Mouse (Mus musculus): ENCODE data around the gene Nup50.

Gene Nup50

GRCm38 (mm10) chr15:84950053-84950452, 26.8 kb downstream of the Nup50 start:
- DNase-seq (ENCODE audit: low spot score in 2 of 2), result no peak

- DNase-seq (ENCODE audit: low spot score in 2 of 2), result no peak
Measured at GRCm38 (mm10) chr15:84953259-84953658, 30.0 kb downstream of the Nup50 start.

- DNase-seq (ENCODE audit: low spot score in 2 of 2), result no peak
Measured at GRCm38 (mm10) chr15:84957851-84958250, 34.6 kb downstream of the Nup50 start.

GRCm38 (mm10) chr15:84958331-84958730, 35.1 kb downstream of the Nup50 start:
- no peak for DNase-seq (ENCODE audit: low spot score in 2 of 2)

GRCm38 (mm10) chr15:84959891-84960290, 36.7 kb downstream of the Nup50 start:
- no peak for DNase-seq (ENCODE audit: low spot score in 2 of 2)

- peak in 1 of 2 experiments; percentile 19 for DNase-seq (ENCODE audit: low spot score in 2 of 2)
Measured at GRCm38 (mm10) chr15:84960692-84961091, 37.5 kb downstream of the Nup50 start.

GRCm38 (mm10) chr15:84962518-84962917, 39.3 kb downstream of the Nup50 start:
- DNase-seq (ENCODE audit: low spot score in 2 of 2), result no peak

GRCm38 (mm10) chr15:84964771-84965170, 41.6 kb downstream of the Nup50 start:
- no peak for DNase-seq (ENCODE audit: low spot score in 2 of 2)

GRCm38 (mm10) chr15:84965575-84966360, 42.6 kb downstream of the Nup50 start:
- peak in 1 of 2 experiments; percentile 38 for DNase-seq (ENCODE audit: low spot score in 2 of 2)

GRCm38 (mm10) chr15:84968534-84968933, 45.3 kb downstream of the Nup50 start:
- DNase-seq (ENCODE audit: low spot score in 2 of 2), result no peak

GRCm38 (mm10) chr15:84972860-84973543, 49.8 kb downstream of the Nup50 start:
- DNase-seq (ENCODE audit: low spot score in 2 of 2), result no peak

- no peak for DNase-seq (ENCODE audit: low spot score in 2 of 2)
Measured at GRCm38 (mm10) chr15:84973544-84973871, 50.3 kb downstream of the Nup50 start.

GRCm38 (mm10) chr15:84975729-84976128, 52.5 kb downstream of the Nup50 start:
- DNase-seq (ENCODE audit: low spot score in 2 of 2), result no peak

GRCm38 (mm10) chr15:84981609-84982313, 58.5 kb downstream of the Nup50 start:
- no peak for DNase-seq (ENCODE audit: low spot score in 2 of 2)

- peak in 1 of 2 experiments; percentile 51 for DNase-seq (ENCODE audit: low spot score in 2 of 2)
Measured at GRCm38 (mm10) chr15:84982888-84983287, 59.7 kb downstream of the Nup50 start.

GRCm38 (mm10) chr15:84983721-84984120, 60.5 kb downstream of the Nup50 start:
- peak in 1 of 2 experiments; percentile 23 for DNase-seq (ENCODE audit: low spot score in 2 of 2)

GRCm38 (mm10) chr15:84985516-84986160, 62.4 kb downstream of the Nup50 start:
- no peak for DNase-seq (ENCODE audit: low spot score in 2 of 2)

- DNase-seq (ENCODE audit: low spot score in 2 of 2), result no peak
Measured at GRCm38 (mm10) chr15:84986171-84987019, 63.2 kb downstream of the Nup50 start.

- peak; percentile 26 to 38 for DNase-seq (ENCODE audit: low spot score in 2 of 2)
Measured at GRCm38 (mm10) chr15:84987020-84987815, 64.0 kb downstream of the Nup50 start.

Measured in urinary bladder, postnatal 36 days (tissue).